Mouse (Mus musculus) E14TG2a.4 (cell line): Measurements from ENCODE around the gene Atat1.

Experiments
- CTCF ChIP-seq: conservative IDR thresholded peaks from 2 replicates; pipeline ENCODE4 v1.5.1; 2014; ENCODE audit warnings: low read length
- NANOG ChIP-seq: IDR thresholded peaks from 2 replicates; pipeline ENCODE4 v1.6.1; 2014; ENCODE audit warnings: borderline replicate concordance, low read length, mixed read lengths
- POU5F1 ChIP-seq: IDR thresholded peaks from 2 replicates; pipeline ENCODE4 v1.6.1; 2014; ENCODE audit warnings: low read length, borderline replicate concordance

GRCm38 (mm10) chr17:35850974-35851373 is 58.9 kb downstream of the Atat1 start:
- no peak for TF ChIP-seq CTCF
- TF ChIP-seq NANOG = no peak
- no peak for TF ChIP-seq POU5F1
